Mouse (Mus musculus) myocyte (in vitro differentiated cells): ENCODE data around the gene Rapgef5. TPM values are rescaled to one million over a fixed set of nuclear protein-coding genes. Genes with fewer than 3 reads are reported as not detected.

Experiments
- H3K27me3 ChIP-seq: one replicate; pipeline ENCODE4 v1.6.1; 2011; ENCODE audit not compliant: control insufficient read depth, insufficient read depth, insufficient read length
- H3K36me3 ChIP-seq: one replicate; pipeline ENCODE4 v1.6.1; 2011; ENCODE audit not compliant: control insufficient read depth, insufficient read depth
- H3K4me2 ChIP-seq: one replicate; pipeline ENCODE4 v1.6.1; 2011; ENCODE audit warnings: low read depth, control low read depth
- H3K4me3 ChIP-seq: one replicate; pipeline ENCODE4 v1.5.1; 2011; ENCODE audit warnings: mild to moderate bottlenecking, control low read depth, moderate library complexity
- H3K79me2 ChIP-seq: one replicate; pipeline ENCODE4 v1.6.1; 2011; ENCODE audit not compliant: control insufficient read depth, insufficient read depth
- H3ac ChIP-seq: one replicate; pipeline ENCODE4 v1.6.1; 2011; ENCODE audit not compliant: control insufficient read depth, insufficient read length
- CEBPB ChIP-seq: IDR thresholded peaks from 2 replicates; pipeline ENCODE4 v1.6.1; 2011; ENCODE audit warnings: mild to moderate bottlenecking, moderate library complexity; ENCODE audit not compliant: poor library complexity, insufficient read depth, severe bottlenecking
- E2F4 ChIP-seq: IDR thresholded peaks from one replicate; pipeline ENCODE4 v1.6.1; 2011; ENCODE audit warnings: mild to moderate bottlenecking, control low read depth, moderate library complexity; ENCODE audit not compliant: insufficient read depth
- MAX ChIP-seq: IDR thresholded peaks from one replicate; pipeline ENCODE4 v1.6.1; 2011; ENCODE audit warnings: low read depth, mild to moderate bottlenecking, control low read depth
- MYOD1 ChIP-seq, 3 experiments: IDR thresholded peaks; one replicate each; pipeline ENCODE4 v1.6.1; 2011; ENCODE audit warnings: control low read depth in 2 of 3, low read depth in 2 of 3, mild to moderate bottlenecking in 2 of 3, moderate library complexity in 1 of 3; ENCODE audit not compliant: insufficient read length in 2 of 3, control insufficient read depth in 1 of 3
- MYOG ChIP-seq, 3 experiments: IDR thresholded peaks; one replicate each; pipeline ENCODE4 v1.6.1; 2011; ENCODE audit warnings: control low read depth in 2 of 3, low read depth in 2 of 3, mild to moderate bottlenecking in 2 of 3; ENCODE audit not compliant: insufficient read length in 2 of 3, control insufficient read depth in 1 of 3, insufficient read depth in 1 of 3
- POLR2A ChIP-seq: IDR thresholded peaks from one replicate; pipeline ENCODE4 v1.6.1; 2011; ENCODE audit warnings: low read depth, mild to moderate bottlenecking, control low read depth, moderate library complexity; ENCODE audit not compliant: insufficient read length
- POLR2AphosphoS2 ChIP-seq: IDR thresholded peaks from one replicate; pipeline ENCODE4 v1.6.1; 2011; ENCODE audit warnings: low read depth, control low read depth; ENCODE audit not compliant: insufficient read length
- REST ChIP-seq: IDR thresholded peaks from one replicate; pipeline ENCODE4 v1.6.1; 2011; ENCODE audit warnings: mild to moderate bottlenecking, control low read depth, moderate library complexity; ENCODE audit not compliant: insufficient read depth, insufficient read length
- SRF ChIP-seq: IDR thresholded peaks from one replicate; pipeline ENCODE4 v1.6.1; 2011; ENCODE audit warnings: low read depth; ENCODE audit not compliant: control insufficient read depth, insufficient read length
- TCF12 ChIP-seq: IDR thresholded peaks from one replicate; pipeline ENCODE4 v1.6.1; 2011; ENCODE audit warnings: mild to moderate bottlenecking, control low read depth; ENCODE audit not compliant: poor library complexity, insufficient read depth, severe bottlenecking
- TCF3 ChIP-seq: IDR thresholded peaks from one replicate; pipeline ENCODE4 v1.6.1; 2011; ENCODE audit warnings: low read depth, control low read depth; ENCODE audit not compliant: insufficient read length
- USF1 ChIP-seq: IDR thresholded peaks from one replicate; pipeline ENCODE4 v1.6.1; 2011; ENCODE audit warnings: low read depth, mild to moderate bottlenecking, control low read depth, moderate library complexity
- polyA plus RNA-seq: library from polyadenylated mRNA; unstranded; fragments of >200 nt; fragmentation: generic; extraction: Trizol; gene quantifications from one replicate; pipeline ENCODE4 v1.2.1, GENCODE M21; 2012; ENCODE audit warnings: missing spikeins

Rapgef5 gene
- polyA plus RNA-seq, 1 experiment, result 0.01 TPM

- H3K4me3 ChIP-seq, result no peak overlapping the region
- no peak overlapping the region for H3K4me2 ChIP-seq
- H3ac ChIP-seq, result no peak overlapping the region
- no peaks in the 10 kb centered on the region for H3K79me2 ChIP-seq
- H3K36me3 ChIP-seq, result no peaks in the 10 kb centered on the region
- TF ChIP-seq MAX (no peak), MYOD1 (IDR thresholded peaks at IDR 0.05; ENCODE audit: control insufficient read depth in 1 of 3, insufficient read length in 2 of 3, low read depth in 2 of 3) (no peak), MYOG (IDR thresholded peaks at IDR 0.05; ENCODE audit: control insufficient read depth in 1 of 3, insufficient read depth in 1 of 3, insufficient read length in 2 of 3, low read depth in 2 of 3) (no peak), TCF12 (no peak), CEBPB (no peak), USF1 (no peak), REST (no peak), POLR2AphosphoS2 (no peak), SRF (no peak), E2F4 (no peak), TCF3 (no peak), POLR2A (no peak)
- no peaks in the 10 kb centered on the region for H3K27me3 ChIP-seq
Measured at GRCm38 (mm10) chr12:117512468-117512867, 3.8 kb upstream of the Rapgef5 start.

- Histone ChIP-seq H3K27me3 (no peaks in the 10 kb centered on the region), H3K4me2 (no peak overlapping the region), H3K36me3 (no peaks in the 10 kb centered on the region), H3ac (no peak overlapping the region), H3K4me3 (no peak overlapping the region), H3K79me2 (no peaks in the 10 kb centered on the region)
- TF ChIP-seq USF1 (no peak), MYOG (IDR thresholded peaks at IDR 0.05; ENCODE audit: control insufficient read depth in 1 of 3, insufficient read depth in 1 of 3, insufficient read length in 2 of 3, low read depth in 2 of 3) (no peak), MAX (no peak), E2F4 (no peak), TCF12 (no peak), SRF (no peak), CEBPB (no peak), POLR2A (no peak)
Measured at GRCm38 (mm10) chr12:117513150-117513932, 2.9 kb upstream of the Rapgef5 start.

- H3K36me3 ChIP-seq, result no peaks in the 10 kb centered on the region
- no peaks in the 10 kb centered on the region for H3K79me2 ChIP-seq
- no peaks in the 10 kb centered on the region for H3K27me3 ChIP-seq
- no peak overlapping the region for H3K4me3 ChIP-seq
- no peak overlapping the region for H3ac ChIP-seq
- H3K4me2 ChIP-seq, result no peak overlapping the region
- TF ChIP-seq POLR2AphosphoS2 (no peak), USF1 (no peak), POLR2A (no peak), MYOG (IDR thresholded peaks at IDR 0.05; ENCODE audit: control insufficient read depth in 1 of 3, insufficient read depth in 1 of 3, insufficient read length in 2 of 3, low read depth in 2 of 3) (no peak), MAX (no peak), E2F4 (no peak), MYOD1 (IDR thresholded peaks at IDR 0.05; ENCODE audit: control insufficient read depth in 1 of 3, insufficient read length in 2 of 3, low read depth in 2 of 3) (no peak)
Measured at GRCm38 (mm10) chr12:117517275-117517936, 1.1 kb downstream of the Rapgef5 start.

GRCm38 (mm10) chr12:117524311-117525013, 8.2 kb downstream of the Rapgef5 start:
- H3K36me3 ChIP-seq, result no peaks in the 10 kb centered on the region
- H3K27me3 ChIP-seq, result no peaks in the 10 kb centered on the region
- H3K79me2 ChIP-seq, result no peaks in the 10 kb centered on the region
- no peak overlapping the region for H3K4me2 ChIP-seq
- no peak overlapping the region for H3ac ChIP-seq
- TF ChIP-seq POLR2AphosphoS2, result no peak
- H3K4me3 ChIP-seq, result no peak overlapping the region

GRCm38 (mm10) chr12:117527889-117528288, 11.6 kb downstream of the Rapgef5 start:
- TF ChIP-seq TCF3 (no peak), USF1 (no peak), MYOD1 (IDR thresholded peaks at IDR 0.05; ENCODE audit: control insufficient read depth in 1 of 3, insufficient read length in 2 of 3, low read depth in 2 of 3) (no peak), SRF (no peak), MYOG (IDR thresholded peaks at IDR 0.05; ENCODE audit: control insufficient read depth in 1 of 3, insufficient read depth in 1 of 3, insufficient read length in 2 of 3, low read depth in 2 of 3) (no peak), MAX (no peak), TCF12 (no peak)
- no peaks in the 10 kb centered on the region for H3K27me3 ChIP-seq
- H3K36me3 ChIP-seq, result no peaks in the 10 kb centered on the region

More at GRCm38 (mm10) chr12:117527889-117528288, 11.6 kb downstream of the Rapgef5 start:
- Histone ChIP-seq H3K4me3 (no peak overlapping the region), H3K79me2 (no peaks in the 10 kb centered on the region), H3K4me2 (no peak overlapping the region), H3ac (no peak overlapping the region)
